Mouse (Mus musculus): Measurements from ENCODE around the gene Olfr1378.

DNA sequence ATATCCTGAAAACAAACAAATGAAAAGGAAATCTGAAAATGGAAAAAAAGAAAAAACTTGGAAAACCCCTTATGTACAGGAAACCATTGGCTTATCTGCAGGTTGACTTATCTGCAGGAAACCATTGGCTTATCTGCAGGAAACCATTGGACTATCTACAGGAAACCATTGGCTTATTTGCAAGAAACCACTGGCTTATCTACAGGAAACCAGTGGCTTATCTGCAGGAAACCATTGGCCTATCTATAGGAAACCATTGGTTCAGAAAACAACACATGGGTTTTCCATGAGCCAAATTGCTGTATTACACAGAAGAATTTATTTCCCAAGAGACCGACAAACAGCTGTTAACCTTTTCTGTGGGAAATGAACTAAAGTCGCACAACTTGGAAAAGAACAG is 1.4 kb upstream of the Olfr1378 start:
- TF ChIP-seq MAFK (IDR thresholded peaks at IDR 0.05; ENCODE audit: insufficient read depth, low read depth, low read length) (no peak), CHD2 (IDR thresholded peaks at IDR 0.05; ENCODE audit: low read depth, low read length) (no peak)
